Mouse (Mus musculus) neural tube, embryonic 13.5 days (tissue): ENCODE measurements around the gene Ttll11. TPM values are rescaled to one million over a fixed set of nuclear protein-coding genes. Genes with fewer than 3 reads are reported as not detected.

Experiments
- ATAC-seq: fragments of 200-750 bp; cut with Nextera tagmentation; 2 replicates; pipeline ENCODE4 v1.8.0; 2017; ENCODE audit warnings: low read depth, mild to moderate bottlenecking, moderate TSS enrichment, moderate library complexity
- H3K27ac ChIP-seq: fragments of 300-500 bp; sonication (generic); replicated peaks from 2 replicates; pipeline ENCODE4 v1.5.1; 2015; ENCODE audit warnings: moderate library complexity, mild to moderate bottlenecking, inconsistent platforms
- H3K27me3 ChIP-seq: fragments of 300-500 bp; sonication (generic); 2 replicates; pipeline ENCODE4 v1.6.1; 2015; ENCODE audit warnings: mild to moderate bottlenecking, inconsistent platforms
- H3K36me3 ChIP-seq: fragments of 300-500 bp; sonication (generic); 2 replicates; pipeline ENCODE4 v1.6.1; 2015; ENCODE audit warnings: mild to moderate bottlenecking, inconsistent platforms
- H3K4me1 ChIP-seq: fragments of 300-500 bp; sonication (generic); replicated peaks from 2 replicates; pipeline ENCODE4 v1.6.1; 2015; ENCODE audit warnings: inconsistent platforms
- H3K4me2 ChIP-seq: fragments of 300-500 bp; sonication (generic); 2 replicates; pipeline ENCODE4 v1.6.1; 2015; ENCODE audit warnings: inconsistent platforms, mild to moderate bottlenecking, moderate library complexity
- H3K4me3 ChIP-seq: fragments of 300-500 bp; sonication (generic); 2 replicates; pipeline ENCODE4 v1.5.1; 2015; ENCODE audit warnings: mild to moderate bottlenecking, inconsistent platforms
- H3K9ac ChIP-seq: fragments of 300-500 bp; sonication (generic); 2 replicates; pipeline ENCODE4 v1.6.1; 2015; ENCODE audit warnings: moderate library complexity, mild to moderate bottlenecking, inconsistent platforms
- H3K9me3 ChIP-seq: fragments of 300-500 bp; sonication (generic); 2 replicates; pipeline ENCODE4 v1.6.1; 2016; ENCODE audit warnings: inconsistent platforms
- WGBS: fragments of 180-500 bp; shearing (Covaris S2); methylation state at CpG from one replicate; pipeline ENCODE4 v1.1.7; 2015; 5-methylcytosine and 5-hydroxymethylcytosine counted together
- polyA plus RNA-seq: library from polyadenylated mRNA; unstranded; fragments of >200 nt; fragmentation: Nextera tagmentation; extraction: Ambion mirVana; gene quantifications from 2 replicates; pipeline ENCODE4 v1.2.1, GENCODE M21; 2015

The Ttll11 gene
- 5.1 and 5.2 TPM in 2 replicates for polyA plus RNA-seq

- no peaks in the 10 kb centered on the region for H3K36me3 ChIP-seq
- H3K9ac ChIP-seq, result peak within 1 kb of the TSS; percentile 93
- peak within 1 kb of the TSS; percentile 91 for H3K27ac ChIP-seq
- no peaks in the 10 kb centered on the region for H3K9me3 ChIP-seq
- peaks cover 2% of the 10 kb centered on the region; the same call in 1 of the 2 replicates for H3K27me3 ChIP-seq
- ATAC-seq, result peak; percentile 90
- peaks cover 31% of the 10 kb centered on the region for H3K4me1 ChIP-seq
- WGBS, result under 1% methylated on average over 41 of the region's 42 CpGs
- peak within 1 kb of the TSS; percentile 89 for H3K4me3 ChIP-seq
- H3K4me2 ChIP-seq, result peak within 1 kb of the TSS; percentile 98
These were observed at the start of gene Ttll11 for GRCm38 (mm10) chr2:35979644-35980021. Gene Ttll11, minus strand, starts transcription at chr2:35979913.

GRCm38 (mm10) chr2:36023291-36023690 is 43.6 kb upstream of the Ttll11 start:
- Histone ChIP-seq H3K9me3 (no peaks in the 10 kb centered on the region), H3K9ac (no peak overlapping the region), H3K4me1 (peaks cover 8% of the 10 kb centered on the region), H3K36me3 (no peaks in the 10 kb centered on the region), H3K27me3 (peaks cover 11% of the 10 kb centered on the region), H3K27ac (no peak overlapping the region), H3K4me3 (no peak overlapping the region), H3K4me2 (no peak overlapping the region)
- no peak for ATAC-seq
- WGBS, result 73% methylated on average over 3 of the region's 3 CpGs

DNA sequence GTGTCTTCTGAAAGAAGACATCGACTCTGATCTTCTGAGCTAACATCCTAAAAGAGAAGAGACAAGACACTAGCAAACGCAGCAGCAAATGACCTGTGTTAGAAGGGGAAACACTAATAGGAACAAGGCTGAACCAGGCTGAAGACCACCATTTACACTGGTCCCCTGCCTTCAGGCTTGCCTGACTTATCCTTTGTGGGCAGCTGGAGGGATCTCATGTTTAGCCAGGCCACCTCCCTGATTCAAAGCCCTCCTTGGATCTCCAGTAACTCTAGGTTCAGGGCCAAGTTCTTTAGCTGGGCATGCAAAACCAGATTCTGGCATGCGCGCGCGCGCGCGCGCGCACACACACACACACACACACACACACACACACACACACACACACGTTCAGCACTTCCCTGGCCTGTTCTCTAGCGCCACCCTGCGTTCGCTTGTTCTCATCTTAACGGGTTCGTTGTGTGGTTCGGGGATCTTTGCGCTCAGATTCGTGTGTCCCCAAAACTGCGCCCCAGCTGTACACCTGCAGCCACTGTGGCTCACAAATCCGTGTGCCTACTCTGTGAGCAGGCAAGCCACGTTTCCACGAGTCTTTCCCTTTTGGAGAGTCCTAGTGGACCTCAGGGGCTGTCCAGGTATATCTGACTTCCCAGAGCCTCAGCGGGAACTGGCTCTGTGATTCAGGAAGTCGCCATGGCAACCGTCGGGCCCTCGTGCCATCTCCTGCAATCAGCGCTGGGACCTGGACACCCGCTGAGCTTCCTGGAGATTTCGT is 41.9 kb upstream of the Ttll11 start:
- Histone ChIP-seq H3K4me2 (peak overlapping the region; percentile 55), H3K27ac (no peak overlapping the region), H3K9me3 (no peaks in the 10 kb centered on the region), H3K27me3 (peaks cover 11% of the 10 kb centered on the region), H3K4me3 (peak overlapping the region; percentile 20), H3K36me3 (no peaks in the 10 kb centered on the region), H3K9ac (peak overlapping the region; percentile 22; the same call in 1 of the 2 replicates), H3K4me1 (peaks cover 8% of the 10 kb centered on the region)
- peak; percentile 83 for ATAC-seq
- WGBS, result 9% methylated on average over 32 of the region's 32 CpGs

- peaks cover 27% of the 10 kb centered on the region for H3K27me3 ChIP-seq
- no peak overlapping the region for H3K4me2 ChIP-seq
- no peak overlapping the region for H3K27ac ChIP-seq
- peaks cover 12% of the 10 kb centered on the region for H3K4me1 ChIP-seq
- no peak overlapping the region for H3K9ac ChIP-seq
- H3K36me3 ChIP-seq, result no peaks in the 10 kb centered on the region
- no peak overlapping the region for H3K4me3 ChIP-seq
- 55% methylated on average over 12 of the region's 12 CpGs for WGBS
- no peaks in the 10 kb centered on the region for H3K9me3 ChIP-seq
- no peak for ATAC-seq
These were observed 33.3 kb upstream of the Ttll11 start for GRCm38 (mm10) chr2:36013010-36013409.

DNA sequence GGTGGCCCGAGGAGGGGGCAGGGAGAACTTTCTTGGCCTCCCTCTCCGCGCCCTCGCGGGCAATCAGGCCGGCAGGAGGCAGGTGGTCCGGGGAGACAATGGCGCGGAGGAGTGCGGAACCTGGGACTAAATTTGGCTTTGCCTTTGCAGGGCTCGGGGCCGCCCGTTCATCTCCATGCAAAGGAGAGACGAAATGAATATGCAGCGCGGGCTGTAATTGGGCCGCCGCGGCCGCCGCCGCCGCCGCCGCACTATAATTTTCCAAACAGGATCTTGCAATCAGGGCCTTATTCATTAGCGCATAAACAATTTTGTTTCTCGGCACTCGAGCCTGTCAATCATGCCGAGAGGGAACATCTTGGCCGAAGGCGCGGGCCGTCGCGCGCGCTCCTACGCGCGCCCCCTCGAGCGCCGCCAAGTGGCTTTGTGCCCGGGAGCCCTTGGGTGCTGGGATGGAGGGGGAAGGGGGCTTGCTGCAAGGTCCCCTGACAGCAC is 31.7 kb upstream of the Ttll11 start:
- Histone ChIP-seq H3K27me3 (peaks cover 27% of the 10 kb centered on the region), H3K9me3 (no peaks in the 10 kb centered on the region)

GRCm38 (mm10) chr2:36010579-36010978 is 30.9 kb upstream of the Ttll11 start:
- no peak overlapping the region for H3K27ac ChIP-seq
- peaks cover 12% of the 10 kb centered on the region for H3K4me1 ChIP-seq
- no peaks in the 10 kb centered on the region for H3K36me3 ChIP-seq
- H3K9me3 ChIP-seq, result no peaks in the 10 kb centered on the region
- no peak overlapping the region for H3K4me3 ChIP-seq
- WGBS, result 43% methylated on average over 8 of the region's 8 CpGs
- peak overlapping the region; percentile 59; the same call in 1 of the 2 replicates for H3K4me2 ChIP-seq
- H3K9ac ChIP-seq, result no peak overlapping the region
- peaks cover 27% of the 10 kb centered on the region for H3K27me3 ChIP-seq
- ATAC-seq, result no peak

More for the DNA sequence above, 31.7 kb upstream of the Ttll11 start:
- Histone ChIP-seq H3K9ac (peak overlapping the region; percentile 61), H3K4me2 (peak overlapping the region; percentile 59), H3K4me1 (peaks cover 12% of the 10 kb centered on the region), H3K27ac (no peak overlapping the region), H3K4me3 (peak overlapping the region; percentile 44), H3K36me3 (no peaks in the 10 kb centered on the region)
- under 1% methylated on average over 44 of the region's 44 CpGs for WGBS
- ATAC-seq, result peak; percentile 12; the same call in 1 of the 2 replicates

- 19% methylated on average over 4 of the region's 4 CpGs for WGBS
- Histone ChIP-seq H3K27me3 (peaks cover 27% of the 10 kb centered on the region), H3K9ac (no peak overlapping the region), H3K36me3 (no peaks in the 10 kb centered on the region), H3K9me3 (no peaks in the 10 kb centered on the region), H3K27ac (no peak overlapping the region), H3K4me3 (no peak overlapping the region), H3K4me1 (peaks cover 12% of the 10 kb centered on the region), H3K4me2 (no peak overlapping the region)
- ATAC-seq, result peak; percentile 49; the same call in 1 of the 2 replicates
These were observed 29.7 kb upstream of the Ttll11 start for GRCm38 (mm10) chr2:36009386-36009785.

DNA sequence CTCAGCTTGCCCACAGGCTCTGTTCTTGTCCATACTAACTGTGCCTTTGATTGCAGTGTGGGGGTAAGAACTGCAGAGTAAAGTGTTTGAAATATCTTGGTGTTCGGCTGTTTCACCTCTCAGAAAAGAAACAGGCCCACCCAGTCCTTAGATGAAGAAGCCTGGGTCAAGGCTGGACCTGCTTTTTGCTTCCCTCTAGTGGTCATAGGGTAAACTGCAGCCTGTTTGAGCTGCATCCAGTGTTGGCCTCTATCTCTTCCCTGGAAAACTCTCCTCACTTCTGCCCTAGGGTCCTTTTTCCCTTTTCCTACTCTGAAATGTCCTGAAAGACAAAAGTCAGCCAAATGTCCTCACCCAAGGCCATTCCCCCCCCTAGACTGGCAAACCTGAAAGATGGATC is 28.4 kb upstream of the Ttll11 start:
- Histone ChIP-seq H3K9me3 (no peaks in the 10 kb centered on the region), H3K4me1 (peaks cover 12% of the 10 kb centered on the region), H3K27ac (no peak overlapping the region), H3K27me3 (peaks cover 27% of the 10 kb centered on the region), H3K9ac (no peak overlapping the region), H3K36me3 (no peaks in the 10 kb centered on the region), H3K4me2 (no peak overlapping the region), H3K4me3 (no peak overlapping the region)
- no peak for ATAC-seq
- WGBS, result 50% methylated on average over 1 of the region's 1 CpGs

DNA sequence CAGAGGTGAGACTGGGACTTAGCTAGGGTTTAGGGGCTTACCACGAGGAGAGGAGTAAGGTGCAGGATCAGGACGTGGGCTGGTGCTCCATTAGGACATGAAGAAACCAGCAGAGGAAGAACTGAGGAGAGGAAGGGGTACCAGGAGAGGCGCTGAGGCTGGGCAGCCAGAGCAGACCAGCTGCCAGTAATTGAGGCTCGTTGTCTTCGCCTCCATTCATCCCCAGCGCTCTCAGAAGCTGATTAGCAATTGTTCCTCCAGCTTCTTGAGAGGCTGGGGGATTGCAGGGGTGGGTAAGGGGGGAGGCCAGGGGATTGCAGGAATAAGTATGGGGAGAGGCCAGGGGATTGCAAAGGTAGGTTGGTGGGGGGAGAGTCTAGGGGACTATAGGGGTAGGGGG is 22.5 kb upstream of the Ttll11 start:
- no peaks in the 10 kb centered on the region for H3K9me3 ChIP-seq
- no peak overlapping the region for H3K9ac ChIP-seq
- H3K4me3 ChIP-seq, result no peak overlapping the region
- ATAC-seq, result no peak
- H3K4me1 ChIP-seq, result no peaks in the 10 kb centered on the region
- 32% methylated on average over 6 of the region's 6 CpGs for WGBS
- H3K27me3 ChIP-seq, result no peaks in the 10 kb centered on the region
- no peak overlapping the region for H3K4me2 ChIP-seq
- H3K36me3 ChIP-seq, result no peaks in the 10 kb centered on the region
- no peak overlapping the region for H3K27ac ChIP-seq

DNA sequence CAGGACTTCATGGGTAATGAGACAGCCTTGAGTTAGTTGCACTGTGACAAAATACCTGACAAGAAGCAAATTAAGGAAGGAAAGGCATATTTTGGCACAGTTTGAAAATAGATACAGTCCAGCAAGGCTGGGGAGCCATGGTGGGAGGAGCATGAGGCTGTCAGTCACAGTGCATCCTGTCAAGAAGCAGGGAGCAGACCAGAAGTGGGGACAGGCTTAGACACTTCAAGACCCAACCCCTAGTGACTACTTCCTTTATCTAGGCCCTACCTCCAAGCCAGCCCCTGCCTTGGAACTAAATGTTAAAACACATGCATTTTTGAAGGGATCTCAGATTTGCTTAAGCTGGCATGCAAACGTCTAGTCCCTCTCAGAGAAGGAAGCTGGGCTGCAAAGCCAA is 20.7 kb upstream of the Ttll11 start:
- Histone ChIP-seq H3K4me3 (no peak overlapping the region), H3K27ac (no peak overlapping the region), H3K4me2 (no peak overlapping the region), H3K4me1 (no peaks in the 10 kb centered on the region), H3K9ac (no peak overlapping the region), H3K27me3 (no peaks in the 10 kb centered on the region), H3K36me3 (no peaks in the 10 kb centered on the region), H3K9me3 (no peaks in the 10 kb centered on the region)
- WGBS, result 62% methylated on average over 1 of the region's 1 CpGs
- ATAC-seq, result no peak

- no peak overlapping the region for H3K4me2 ChIP-seq
- no peaks in the 10 kb centered on the region for H3K27me3 ChIP-seq
- no peak overlapping the region for H3K4me3 ChIP-seq
- H3K9me3 ChIP-seq, result no peaks in the 10 kb centered on the region
- no peak overlapping the region for H3K27ac ChIP-seq
- ATAC-seq, result no peak
- no peaks in the 10 kb centered on the region for H3K4me1 ChIP-seq
- H3K9ac ChIP-seq, result no peak overlapping the region
- no peaks in the 10 kb centered on the region for H3K36me3 ChIP-seq
These were observed 19.5 kb upstream of the Ttll11 start for GRCm38 (mm10) chr2:35999212-35999611.

- no peak for ATAC-seq
- Histone ChIP-seq H3K9ac (no peak overlapping the region), H3K27ac (no peak overlapping the region), H3K4me1 (no peaks in the 10 kb centered on the region), H3K4me3 (no peak overlapping the region), H3K27me3 (no peaks in the 10 kb centered on the region), H3K4me2 (no peak overlapping the region), H3K9me3 (no peaks in the 10 kb centered on the region), H3K36me3 (no peaks in the 10 kb centered on the region)
- 88% methylated on average over 5 of the region's 5 CpGs for WGBS
These were observed 18.7 kb upstream of the Ttll11 start for GRCm38 (mm10) chr2:35998416-35998815.
